Mouse (Mus musculus): ENCODE measurements at regions not wholly inside any gene's neighbourhood (a gene's known extent, or its start where the extent isn't known, plus 50 kb on each side); places are given as distances from the start of the nearest gene placed in this dataset.
"Not testable (repeated sequence)": the region's sequence is repeated elsewhere in the genome, so short reads cannot be mapped to it uniquely, and the experiment has no call there.

DNA sequence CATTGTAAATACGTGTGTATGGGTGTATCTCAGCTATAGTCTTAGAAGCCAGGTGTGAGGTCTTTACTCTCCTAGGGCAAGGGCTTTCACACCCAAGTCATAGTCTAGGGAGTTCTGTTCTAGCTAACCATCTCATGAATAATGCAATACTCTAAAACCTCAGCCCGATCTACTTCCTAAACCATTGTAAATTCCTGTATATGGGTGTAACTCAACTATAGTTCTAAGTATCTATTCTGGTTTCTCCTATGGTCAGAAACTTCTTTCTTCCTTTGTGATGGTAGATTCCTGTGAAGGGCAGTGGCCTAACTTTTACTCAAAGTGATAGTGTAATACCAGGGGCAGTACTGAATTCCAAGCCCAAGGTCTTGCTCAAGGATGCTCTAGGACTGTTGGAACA is 58.7 kb upstream of the Srd5a3 start:
- DNase-seq (ENCODE audit: low spot score in 2 of 2), result not testable (repeated sequence)

GRCm38 (mm10) chr5:76080429-76080828 is 59.6 kb upstream of the Srd5a3 start:
- DNase-seq (ENCODE audit: low spot score in 2 of 2), result no peak

DNA sequence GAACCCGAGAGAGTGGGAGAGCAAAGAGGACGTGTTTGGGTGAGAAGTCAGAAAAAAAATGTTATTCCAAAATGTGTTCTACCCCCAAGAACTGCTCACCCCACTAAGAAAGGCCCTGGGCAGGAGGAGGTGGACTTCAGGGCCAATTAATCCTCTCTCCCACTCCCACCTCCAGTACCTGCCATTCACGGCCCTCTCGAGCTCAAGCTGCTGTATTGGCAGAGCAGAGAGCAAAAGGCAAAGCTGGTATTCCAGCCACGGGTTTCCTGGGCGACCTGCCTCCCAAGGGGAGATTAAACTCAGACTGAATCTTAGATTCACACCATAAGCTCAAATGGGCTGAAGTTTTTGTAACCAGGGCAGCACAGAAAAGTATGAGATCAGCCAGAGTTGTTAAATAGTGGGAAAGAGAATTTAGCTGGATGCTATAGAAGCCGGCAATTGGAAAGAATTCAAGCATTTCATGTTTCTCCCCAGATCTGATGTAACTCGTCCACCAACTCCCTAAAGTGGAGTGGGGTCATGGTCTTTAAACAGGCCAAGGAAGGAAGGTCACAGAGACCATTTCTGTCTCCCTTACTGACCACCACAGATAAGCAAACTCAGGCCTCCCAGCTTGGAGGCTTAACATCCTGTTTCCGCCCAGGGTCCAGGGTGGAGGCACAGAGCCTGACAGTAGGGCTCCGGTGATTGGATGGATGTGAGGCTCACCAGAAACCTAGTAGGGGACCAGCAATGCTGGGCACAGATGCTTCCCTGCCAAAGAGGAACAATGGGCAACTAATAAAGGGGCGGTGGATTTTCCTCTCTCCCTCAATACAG is 60.7 kb upstream of the Srd5a3 start:
- DNase-seq (ENCODE audit: low spot score in 2 of 2), result no peak

- no peak for DNase-seq (ENCODE audit: low spot score in 2 of 2)
These were observed 61.6 kb upstream of the Srd5a3 start for GRCm38 (mm10) chr5:76078485-76078884.

- no peak for DNase-seq (ENCODE audit: low spot score in 2 of 2)
These were observed 63.8 kb upstream of the Srd5a3 start for GRCm38 (mm10) chr5:76076283-76076682.

DNA sequence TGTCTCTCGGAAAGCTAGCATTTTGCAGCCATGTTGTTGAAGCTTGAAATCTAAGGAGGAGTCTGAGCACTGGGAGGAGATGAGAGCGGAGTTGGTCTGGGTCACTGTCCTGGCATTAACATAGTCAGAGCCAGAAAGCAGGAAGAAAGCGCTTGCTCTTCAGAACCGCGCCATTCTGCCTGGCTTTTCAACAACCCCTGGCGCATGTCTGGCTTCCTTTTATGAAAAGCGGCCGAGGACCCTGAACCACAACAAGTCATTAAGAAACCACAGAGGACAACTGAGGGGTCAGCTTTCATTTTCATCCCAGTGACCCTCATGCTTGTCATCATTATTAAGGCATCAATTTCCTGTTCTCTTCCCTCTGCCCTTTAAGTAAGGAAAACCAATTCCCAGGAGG is 64.7 kb upstream of the Srd5a3 start:
- DNase-seq (ENCODE audit: low spot score in 2 of 2), result no peak

DNA sequence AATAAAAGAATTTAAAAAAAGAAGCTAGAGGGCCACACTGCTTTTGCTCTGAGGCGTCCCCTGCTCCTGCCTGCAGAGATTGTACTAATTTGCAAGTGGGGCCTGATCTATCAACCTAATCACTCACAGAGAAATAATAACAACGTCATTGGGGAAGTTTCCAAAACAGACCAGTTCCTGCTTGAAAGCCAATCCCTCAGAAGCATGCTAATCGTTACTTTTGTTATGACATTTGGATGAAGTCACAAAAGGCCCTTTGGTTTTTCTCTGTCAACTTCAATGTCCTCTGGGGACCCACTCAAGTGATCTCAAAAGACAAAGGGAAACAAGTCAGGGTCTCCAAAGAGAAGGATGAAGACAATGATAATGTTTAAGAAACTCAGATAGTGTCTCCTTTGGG is 72.2 kb upstream of the Srd5a3 start:
- no peak for DNase-seq (ENCODE audit: low spot score in 2 of 2)

DNA sequence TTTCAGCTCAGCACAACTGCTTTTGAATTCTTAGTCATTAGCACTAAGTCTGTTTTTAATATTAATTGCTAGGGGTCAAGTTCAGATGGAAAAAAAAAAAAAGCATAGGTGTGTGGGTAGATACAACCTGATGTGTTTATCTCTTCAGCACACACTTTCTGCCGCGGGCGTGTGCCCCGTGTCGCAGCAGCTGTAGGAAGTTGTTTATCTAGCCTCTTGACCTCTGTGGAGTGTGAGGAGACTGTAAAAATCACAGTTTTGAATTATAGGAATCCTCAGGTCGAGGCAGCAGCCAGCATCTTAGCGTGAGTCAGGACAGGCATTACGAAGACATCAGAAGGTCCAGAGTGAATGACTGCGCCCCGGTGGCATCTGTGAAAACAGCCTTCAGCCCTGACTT is 72.8 kb upstream of the Srd5a3 start:
- no peak for DNase-seq (ENCODE audit: low spot score in 2 of 2)

DNA sequence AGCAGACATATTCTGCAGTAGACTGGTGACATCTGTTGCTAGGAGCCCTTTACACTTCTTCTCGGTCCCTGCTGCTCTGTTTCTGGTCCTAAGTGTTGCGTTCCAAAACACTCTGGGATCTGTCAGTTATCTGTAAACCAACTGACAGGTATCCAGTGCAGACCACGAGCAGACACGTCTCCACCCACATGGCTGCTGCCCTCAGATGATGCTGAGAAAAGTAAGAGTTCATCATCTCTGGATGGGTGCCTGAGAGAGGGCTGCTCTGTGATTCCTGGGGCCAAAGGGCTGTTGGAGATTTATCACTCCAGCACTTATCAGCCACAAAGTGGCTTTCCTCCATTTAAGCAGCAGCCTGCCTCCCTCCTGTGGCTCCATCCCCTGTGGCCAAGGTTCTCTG is 74.3 kb upstream of the Srd5a3 start:
- no peak for DNase-seq (ENCODE audit: low spot score in 2 of 2)

DNA sequence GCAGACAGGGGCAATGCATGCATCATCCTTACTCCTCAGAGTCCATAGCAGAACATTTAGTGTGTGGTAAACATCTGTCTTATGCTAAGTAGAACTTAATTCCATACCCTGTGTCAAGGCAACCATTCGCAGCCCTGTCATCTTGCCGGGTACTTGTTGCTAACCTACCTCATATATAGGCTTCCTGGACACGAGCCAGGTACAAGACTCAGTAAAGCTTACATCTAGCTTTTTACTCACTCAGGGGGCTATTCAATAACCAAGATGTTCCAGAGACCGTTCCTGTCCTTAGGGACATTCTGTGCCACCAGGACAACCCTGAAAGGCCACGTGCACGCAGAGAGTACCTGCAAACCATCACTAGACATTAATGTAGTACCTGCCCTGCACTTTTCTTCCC is 74.8 kb upstream of the Srd5a3 start:
- peak in 1 of 2 experiments; percentile 5 for DNase-seq (ENCODE audit: low spot score in 2 of 2)

DNA sequence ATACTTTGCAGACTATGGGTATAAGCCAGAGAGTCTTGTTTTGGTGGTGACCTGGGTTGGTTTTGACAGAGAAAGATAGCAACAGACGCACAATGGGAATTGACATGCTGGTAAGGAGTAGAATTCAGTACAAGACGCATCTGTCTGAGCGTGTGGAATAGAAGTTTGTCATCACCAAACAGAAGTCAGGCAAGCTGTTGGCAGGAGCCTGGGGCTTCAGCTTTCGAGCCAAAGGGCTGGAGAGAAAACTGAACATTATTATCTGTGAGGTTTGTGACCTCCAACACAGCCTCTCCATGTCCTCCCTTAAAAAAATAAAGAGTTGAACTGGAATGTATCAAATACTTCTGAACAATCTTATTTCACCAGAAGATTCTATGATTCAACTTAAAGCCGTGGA is 75.4 kb upstream of the Srd5a3 start:
- DNase-seq (ENCODE audit: low spot score in 2 of 2), result no peak

DNA sequence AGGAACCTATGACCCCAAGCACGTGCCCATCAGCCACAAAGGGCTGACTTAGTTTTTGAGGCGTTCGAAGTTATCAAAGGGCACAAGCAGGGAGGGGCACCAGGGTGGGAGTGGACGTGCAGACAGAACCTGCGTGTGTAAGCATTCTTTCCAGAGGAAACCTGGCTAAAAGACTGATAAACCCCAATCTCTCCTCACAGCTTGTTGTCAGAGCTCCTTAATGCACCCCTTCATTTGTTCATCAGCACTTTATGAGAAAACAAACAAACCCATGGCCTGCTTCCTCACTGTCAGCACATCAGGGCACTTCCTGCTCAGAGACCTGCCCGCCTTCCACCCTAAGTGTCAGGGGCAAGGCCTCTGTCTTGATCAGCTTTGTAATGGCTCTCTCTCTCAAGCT is 76.6 kb upstream of the Srd5a3 start:
- no peak for DNase-seq (ENCODE audit: low spot score in 2 of 2)

DNA sequence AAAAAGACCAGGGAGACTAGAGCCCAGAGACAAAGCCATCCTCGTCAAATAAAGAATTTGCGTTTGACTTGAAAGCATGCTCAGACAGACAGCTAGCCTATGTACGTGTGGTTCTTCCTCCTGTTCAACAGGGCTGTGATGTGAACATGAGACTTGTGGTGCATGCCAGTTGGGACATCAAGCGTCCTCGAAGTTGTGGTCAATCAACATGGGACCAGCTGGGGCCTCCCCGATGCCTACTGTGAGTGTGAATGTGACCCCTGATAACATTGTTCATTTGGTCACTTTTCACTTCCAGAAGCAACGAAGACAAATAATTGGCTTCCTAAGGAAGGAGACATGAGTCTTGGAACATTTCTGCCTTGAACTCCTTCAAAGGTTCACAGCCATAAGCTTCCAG is 79.8 kb upstream of the Kdr start:
- DNase-seq (ENCODE audit: low spot score in 2 of 2), result no peak

- no peak for DNase-seq (ENCODE audit: low spot score in 2 of 2)
These were observed 77.6 kb upstream of the Kdr start for GRCm38 (mm10) chr5:76055849-76056248.

GRCm38 (mm10) chr5:76052782-76053181 is 74.5 kb upstream of the Kdr start:
- DNase-seq (ENCODE audit: low spot score in 2 of 2), result no peak

GRCm38 (mm10) chr5:76051658-76052057 is 73.4 kb upstream of the Kdr start:
- DNase-seq (ENCODE audit: low spot score in 2 of 2), result no peak

GRCm38 (mm10) chr5:76048103-76048874 is 70.0 kb upstream of the Kdr start:
- no peak for DNase-seq (ENCODE audit: low spot score in 2 of 2)

DNA sequence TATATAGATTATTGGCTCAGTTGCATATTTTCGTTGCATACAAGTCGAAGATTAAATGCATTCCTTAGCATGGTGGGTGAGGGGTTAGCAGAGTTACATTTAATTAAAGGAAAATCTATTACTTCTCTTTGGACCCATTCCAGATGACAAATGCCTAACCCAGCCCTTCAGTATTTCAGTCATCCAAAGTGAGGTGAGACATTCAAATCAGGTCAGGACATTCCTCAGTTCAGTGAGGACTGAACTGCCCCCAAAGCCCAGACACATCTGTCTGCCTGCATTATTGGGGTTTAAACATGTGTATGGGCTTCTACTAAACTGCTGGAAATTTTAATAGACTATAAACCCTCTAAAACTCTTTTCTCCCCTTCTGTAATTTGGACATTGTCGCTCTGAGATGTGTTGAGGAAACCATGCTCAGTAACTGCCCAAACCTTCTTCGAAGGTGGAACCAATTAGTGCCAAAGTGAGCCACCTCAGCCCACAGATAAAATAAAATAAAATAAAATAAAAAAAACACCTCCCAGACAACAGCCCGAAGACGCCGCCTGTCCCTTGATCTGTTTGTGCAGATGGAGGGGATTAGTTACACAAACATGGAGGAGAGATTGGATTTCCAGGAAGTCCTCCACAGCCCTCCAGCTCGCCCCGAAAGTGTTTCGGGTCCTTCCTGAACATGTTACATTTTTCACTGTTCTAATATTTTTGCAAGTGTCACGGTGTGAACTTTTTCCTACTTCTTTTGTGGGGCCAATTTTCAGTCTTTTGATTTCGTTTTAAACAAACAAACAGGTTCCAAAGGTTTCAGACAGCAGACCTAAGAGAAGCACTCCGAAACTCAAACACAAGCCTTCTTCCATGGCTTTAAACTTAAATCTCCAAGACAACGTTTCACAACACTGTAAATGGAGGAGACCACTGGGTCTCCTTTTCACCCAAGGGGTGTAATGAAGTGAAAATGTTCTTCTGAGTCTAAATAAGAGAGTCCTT is 65.6 kb upstream of the Kdr start:
- DNase-seq (ENCODE audit: low spot score in 2 of 2), result no peak

DNA sequence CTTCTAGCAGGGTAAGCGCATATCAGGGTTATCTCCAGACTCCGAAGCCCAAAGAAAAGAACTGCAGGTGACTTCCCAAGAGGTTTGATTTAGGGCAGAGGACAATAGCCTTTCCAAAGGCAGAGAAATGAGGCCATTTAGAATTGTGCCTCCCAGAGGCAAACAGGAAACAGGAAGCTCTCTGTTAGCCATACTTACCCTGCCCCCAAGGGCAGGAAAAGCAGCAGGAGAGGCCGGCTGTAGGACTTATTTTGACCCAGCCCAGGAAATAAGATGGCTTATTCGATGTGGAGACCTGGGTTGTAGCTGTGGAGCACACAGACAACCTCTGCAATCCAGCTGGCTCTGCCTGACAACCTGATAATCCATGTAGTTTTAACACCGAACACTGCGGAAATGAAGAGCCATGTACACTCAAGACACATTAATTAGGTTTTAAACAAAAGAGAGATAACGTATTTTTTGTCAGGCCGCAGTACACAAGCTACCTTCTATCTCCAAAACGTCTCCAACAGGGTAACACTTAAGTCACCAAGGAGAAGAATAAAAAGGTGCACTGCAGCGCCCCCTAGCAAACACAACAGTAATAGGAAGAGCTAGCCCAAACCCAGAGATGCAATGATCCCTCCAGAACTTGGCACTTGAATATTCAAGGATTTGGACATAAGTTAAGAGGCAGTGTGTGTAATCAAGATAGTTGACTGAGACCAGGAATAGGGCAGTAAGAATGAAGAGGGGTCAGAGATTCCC is 62.4 kb upstream of the Kdr start:
- no peak for DNase-seq (ENCODE audit: low spot score in 2 of 2)

GRCm38 (mm10) chr5:76028729-76029128 is 50.5 kb upstream of the Kdr start:
- DNase-seq (ENCODE audit: low spot score in 2 of 2), result no peak

All from frontal cortex, postnatal 14 days (tissue).